Mouse (Mus musculus) embryonic facial prominence, embryonic 10.5 days (tissue): ENCODE data around the gene Nptn. TPM values are rescaled to one million over a fixed set of nuclear protein-coding genes. Genes with fewer than 3 reads are reported as not detected.
A peak's percentile ranks its signal among the peaks of the same experiment; 100 is the strongest.
"Not testable (repeated sequence)": the region's sequence is repeated elsewhere in the genome, so short reads cannot be mapped to it uniquely, and the experiment has no call there.

Source experiments
- DNase-seq: peaks from one replicate; pipeline ENCODE4 v3.0.0-alpha.2; 2017; ENCODE audit warnings: low spot score
- H3K27ac ChIP-seq: fragments of 300-500 bp; sonication (generic); replicated peaks from 2 replicates; pipeline ENCODE4 v1.5.1; 2016; ENCODE audit warnings: mild to moderate bottlenecking
- H3K27me3 ChIP-seq: fragments of 300-500 bp; sonication (generic); replicated peaks from 2 replicates; pipeline ENCODE4 v1.6.1; 2016; ENCODE audit warnings: low read depth, mild to moderate bottlenecking; ENCODE audit not compliant: poor library complexity, severe bottlenecking
- H3K36me3 ChIP-seq: fragments of 300-500 bp; sonication (generic); replicated peaks from 2 replicates; pipeline ENCODE4 v1.6.1; 2016; ENCODE audit warnings: mild to moderate bottlenecking, moderate library complexity
- H3K4me1 ChIP-seq: fragments of 300-500 bp; sonication (generic); 2 replicates; pipeline ENCODE4 v1.6.1; 2016
- H3K4me3 ChIP-seq: fragments of 300-500 bp; sonication (generic); 2 replicates; pipeline ENCODE4 v1.5.1; 2016; ENCODE audit warnings: mild to moderate bottlenecking, moderate library complexity
- H3K9me3 ChIP-seq: fragments of 300-500 bp; sonication (generic); 2 replicates; pipeline ENCODE4 v1.6.1; 2016; ENCODE audit warnings: mild to moderate bottlenecking
- WGBS: fragments of 180-500 bp; shearing (Covaris S2); methylation state at CpG from one replicate; pipeline ENCODE4 v1.1.7; 2016; 5-methylcytosine and 5-hydroxymethylcytosine counted together
- polyA plus RNA-seq: library from polyadenylated mRNA; unstranded; fragments of >200 nt; fragmentation: Nextera tagmentation; extraction: Ambion mirVana; gene quantifications from 2 replicates; pipeline ENCODE4 v1.2.1, GENCODE M21; 2016

Gene Nptn
- polyA plus RNA-seq, 1 experiment from 2014 or later, result 51.3 TPM

- no peak overlapping the region for H3K27ac ChIP-seq
- peaks cover 3% of the 10 kb centered on the region; the same call in 1 of the 2 replicates for H3K36me3 ChIP-seq
- H3K4me1 ChIP-seq, result peaks cover 66% of the 10 kb centered on the region
- no peak overlapping the region for H3K4me3 ChIP-seq
- H3K27me3 ChIP-seq, result no peaks in the 10 kb centered on the region
- no peak for DNase-seq
- no peaks in the 10 kb centered on the region for H3K9me3 ChIP-seq
- WGBS, result 90% methylated on average over 6 of the region's 6 CpGs
These were observed 31.1 kb upstream of the Nptn start for GRCm38 (mm10) chr9:58550928-58551327.

- Histone ChIP-seq H3K9me3 (no peaks in the 10 kb centered on the region), H3K36me3 (peaks cover 3% of the 10 kb centered on the region; the same call in 1 of the 2 replicates), H3K4me3 (no peak overlapping the region), H3K27ac (no peak overlapping the region), H3K4me1 (peaks cover 69% of the 10 kb centered on the region), H3K27me3 (no peaks in the 10 kb centered on the region)
- no peak for DNase-seq
- 84% methylated on average over 9 of the region's 9 CpGs for WGBS
These were observed 30.0 kb upstream of the Nptn start for GRCm38 (mm10) chr9:58552083-58552482.

- WGBS, result 15% methylated on average over 23 of the region's 23 CpGs
- Histone ChIP-seq H3K4me3 (peak overlapping the region; percentile 87), H3K27ac (peak overlapping the region; percentile 97), H3K36me3 (peaks cover 3% of the 10 kb centered on the region; the same call in 1 of the 2 replicates), H3K27me3 (no peaks in the 10 kb centered on the region; the same call in 1 of the 2 replicates), H3K4me1 (peaks cover 51% of the 10 kb centered on the region), H3K9me3 (no peaks in the 10 kb centered on the region)
- DNase-seq, result peak; percentile 34
These were observed 27.8 kb upstream of the Nptn start for GRCm38 (mm10) chr9:58554056-58554907.

GRCm38 (mm10) chr9:58554908-58555684 lies 26.9 kb upstream of the Nptn start, which contains the start of gene Cd276:
Gene Cd276 (minus strand): TSS chr9:58555437.
- Histone ChIP-seq H3K9me3 (no peaks in the 10 kb centered on the region), H3K27me3 (no peaks in the 10 kb centered on the region; the same call in 1 of the 2 replicates), H3K4me3 (peak within 1 kb of the TSS; percentile 87), H3K27ac (peak within 1 kb of the TSS; percentile 97), H3K4me1 (peaks cover 45% of the 10 kb centered on the region), H3K36me3 (0 out of 2 replicates have a peak, but pooled peaks cover 3% of the 10 kb centered on the region)
- under 1% methylated on average over 68 of the region's 68 CpGs for WGBS
- DNase-seq, result peak; percentile 80

GRCm38 (mm10) chr9:58555685-58556414 lies 26.2 kb upstream of the Nptn start:
- no peaks in the 10 kb centered on the region; the same call in 1 of the 2 replicates for H3K27me3 ChIP-seq
- no peak for DNase-seq
- H3K27ac ChIP-seq, result peak overlapping the region; percentile 97
- H3K9me3 ChIP-seq, result no peaks in the 10 kb centered on the region
- H3K4me3 ChIP-seq, result peak overlapping the region; percentile 87
- peaks cover 45% of the 10 kb centered on the region for H3K4me1 ChIP-seq
- 23% methylated on average over 9 of the region's 9 CpGs for WGBS
- H3K36me3 ChIP-seq, result no peaks in the 10 kb centered on the region

- H3K4me3 ChIP-seq, result no peak overlapping the region
- H3K4me1 ChIP-seq, result peaks cover 45% of the 10 kb centered on the region
- no peak for DNase-seq
- no peaks in the 10 kb centered on the region; the same call in 1 of the 2 replicates for H3K27me3 ChIP-seq
- no peaks in the 10 kb centered on the region for H3K9me3 ChIP-seq
- no peak overlapping the region for H3K27ac ChIP-seq
- 32% methylated on average over 7 of the region's 7 CpGs for WGBS
- H3K36me3 ChIP-seq, result no peaks in the 10 kb centered on the region
These were observed 25.4 kb upstream of the Nptn start for GRCm38 (mm10) chr9:58556627-58557026.

- Histone ChIP-seq H3K4me1 (peaks cover 39% of the 10 kb centered on the region), H3K9me3 (no peaks in the 10 kb centered on the region), H3K27ac (no peak overlapping the region), H3K27me3 (no peaks in the 10 kb centered on the region; the same call in 1 of the 2 replicates), H3K36me3 (no peaks in the 10 kb centered on the region), H3K4me3 (no peak overlapping the region)
- WGBS, result 79% methylated on average over 3 of the region's 3 CpGs
- no peak for DNase-seq
These were observed 24.3 kb upstream of the Nptn start for GRCm38 (mm10) chr9:58557457-58558455.

- no peaks in the 10 kb centered on the region; the same call in 1 of the 2 replicates for H3K27me3 ChIP-seq
- H3K36me3 ChIP-seq, result no peaks in the 10 kb centered on the region
- H3K27ac ChIP-seq, result no peak overlapping the region
- no peak for DNase-seq
- WGBS, result 72% methylated on average over 3 of the region's 3 CpGs
- H3K9me3 ChIP-seq, result no peaks in the 10 kb centered on the region
- peaks cover 17% of the 10 kb centered on the region for H3K4me1 ChIP-seq
- H3K4me3 ChIP-seq, result no peak overlapping the region
These were observed 21.8 kb upstream of the Nptn start for GRCm38 (mm10) chr9:58560211-58560610.

GRCm38 (mm10) chr9:58565945-58566344 lies 16.1 kb upstream of the Nptn start:
- 82% methylated on average over 3 of the region's 3 CpGs for WGBS
- H3K4me1 ChIP-seq, H3K27ac ChIP-seq, H3K9me3 ChIP-seq, H3K4me3 ChIP-seq, H3K36me3 ChIP-seq, DNase-seq, H3K27me3 ChIP-seq: not testable (repeated sequence)

GRCm38 (mm10) chr9:58567682-58568081 lies 14.4 kb upstream of the Nptn start:
- Histone ChIP-seq H3K36me3 (no peaks in the 10 kb centered on the region), H3K4me1 (no peaks in the 10 kb centered on the region), H3K27ac (no peak overlapping the region), H3K9me3 (no peaks in the 10 kb centered on the region), H3K27me3 (no peaks in the 10 kb centered on the region), H3K4me3 (no peak overlapping the region)
- DNase-seq, result no peak

- Histone ChIP-seq H3K27ac (no peak overlapping the region), H3K27me3 (no peaks in the 10 kb centered on the region), H3K36me3 (no peaks in the 10 kb centered on the region), H3K9me3 (no peaks in the 10 kb centered on the region), H3K4me3 (no peak overlapping the region), H3K4me1 (no peaks in the 10 kb centered on the region)
- no peak for DNase-seq
- WGBS, result 87% methylated on average over 1 of the region's 1 CpGs
These were observed 11.0 kb upstream of the Nptn start for GRCm38 (mm10) chr9:58571001-58571400.
